Mouse (Mus musculus) heart, adult 2 months (tissue): ENCODE data around the gene Lsm4. TPM values are rescaled to one million over a fixed set of nuclear protein-coding genes. Genes with fewer than 3 reads are reported as not detected.

Source experiments
- DNase-seq, 2 experiments: peaks; one replicate each; pipeline ENCODE4 v3.0.0; 2021
- H3K27ac ChIP-seq: fragments of 200-600 bp; 2 replicates; pipeline ENCODE4 v1.8.1; 2022
- H3K27me3 ChIP-seq: fragments of 200-500 bp; 2 replicates; pipeline ENCODE4 v1.6.1; 2012; ENCODE audit warnings: mild to moderate bottlenecking, low read length, inconsistent platforms, mixed read lengths; ENCODE audit not compliant: control insufficient read depth, insufficient read depth
- H3K36me3 ChIP-seq: fragments of 200-500 bp; 2 replicates; pipeline ENCODE4 v1.6.1; 2012; ENCODE audit warnings: low read length, inconsistent platforms; ENCODE audit not compliant: control insufficient read depth, insufficient read depth
- H3K4me1 ChIP-seq: fragments of 200-500 bp; 2 replicates; pipeline ENCODE4 v1.6.1; 2011; ENCODE audit warnings: low read length; ENCODE audit not compliant: control insufficient read depth, insufficient read depth
- H3K4me3 ChIP-seq: fragments of 200-600 bp; 2 replicates; pipeline ENCODE4 v1.8.1; 2022
- H3K79me2 ChIP-seq: fragments of 200-500 bp; replicated peaks from 2 replicates; pipeline ENCODE4 v1.6.1; 2012; ENCODE audit warnings: mild to moderate bottlenecking, inconsistent platforms, low read length, moderate library complexity, mixed read lengths; ENCODE audit not compliant: control insufficient read depth, insufficient read depth
- H3K9ac ChIP-seq: fragments of 200-500 bp; 2 replicates; pipeline ENCODE4 v1.6.1; 2012; ENCODE audit warnings: low read depth, mild to moderate bottlenecking, control low read depth, inconsistent platforms, low read length, mixed read lengths
- CTCF ChIP-seq: fragments of 200-600 bp; IDR thresholded peaks from 2 replicates; pipeline ENCODE4 v1.8.1; 2022; ENCODE audit warnings: antibody characterized with exemption, mild to moderate bottlenecking, moderate library complexity
- EP300 ChIP-seq: fragments of 200-500 bp; IDR thresholded peaks from 2 replicates; pipeline ENCODE4 v1.6.1; 2011; ENCODE audit warnings: low read depth, low read length, control low read depth; ENCODE audit not compliant: insufficient read depth
- POLR2A ChIP-seq: fragments of 200-500 bp; IDR thresholded peaks from 2 replicates; pipeline ENCODE4 v1.6.1; 2011; ENCODE audit warnings: mild to moderate bottlenecking, low read depth, low read length, control low read depth; ENCODE audit not compliant: insufficient read depth
- WGBS: fragments of 180-500 bp; shearing (Covaris S2); methylation state at CpG from one replicate; pipeline ENCODE4 v1.1.7; 2018; 5-methylcytosine and 5-hydroxymethylcytosine counted together
- intact Hi-C: fragments of 180-260 bp; cut with DNase I; formaldehyde crosslinking; loops from one replicate; pipeline ENCODE4 v1.15.1; 2025
- polyA plus RNA-seq: library from polyadenylated mRNA; depleted of rRNA; stranded (reverse); fragments of >200 nt; gene quantifications from 2 replicates; pipeline ENCODE4 v1.2.3, GENCODE M21; 2012
- total RNA-seq, 2 experiments: library from RNA; stranded (reverse); gene quantifications; 2 replicates each; pipeline ENCODE4 v1.2.3; 2021

Gene Lsm4
- total and polyA plus RNA-seq, 3 experiments = 56.9 to 68.3 (median 64.2) TPM

GRCm38 (mm10) chr8:70630532-70631381 is 42.3 kb upstream of the Lsm4 start:
- WGBS = 16% methylated on average over 22 of the region's 22 CpGs
- no peaks in the 10 kb centered on the region for H3K36me3 ChIP-seq
- peaks cover 14% of the 10 kb centered on the region for H3K4me1 ChIP-seq
- H3K27me3 ChIP-seq = no peaks in the 10 kb centered on the region
- intact Hi-C loops = no loop called here
- no peak for TF ChIP-seq POLR2A
- TF ChIP-seq CTCF = no peak
- TF ChIP-seq EP300 = no peak
- peak overlapping the region; percentile 83 for H3K27ac ChIP-seq
- H3K4me3 ChIP-seq = no peak overlapping the region; the same call in 1 of the 2 replicates
- peak; percentile 71 to 75 for DNase-seq
- no peak overlapping the region for H3K9ac ChIP-seq
- no peaks in the 10 kb centered on the region for H3K79me2 ChIP-seq

DNA sequence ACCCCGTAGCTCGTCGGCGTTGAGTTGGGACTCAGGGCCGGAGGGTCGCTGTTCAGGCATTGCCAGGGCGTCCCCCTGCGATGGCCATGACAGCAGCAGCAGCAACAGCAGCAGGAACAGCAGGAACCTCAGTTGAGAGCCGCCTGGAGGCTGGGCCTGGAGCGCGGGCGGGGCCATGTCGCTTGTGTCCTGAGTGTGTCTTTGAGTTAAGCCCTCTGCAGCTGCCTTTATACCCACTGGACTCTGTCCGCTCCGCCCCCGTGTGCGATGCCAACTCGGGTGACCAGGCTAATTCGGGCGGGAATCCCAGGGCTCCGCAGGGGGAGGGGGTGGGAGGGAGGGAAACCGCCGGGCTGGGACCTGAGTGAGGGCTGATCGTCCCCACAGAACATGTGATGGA is 41.6 kb upstream of the Lsm4 start:
- Histone ChIP-seq H3K79me2 (no peaks in the 10 kb centered on the region), H3K4me3 (no peak overlapping the region), H3K4me1 (peaks cover 14% of the 10 kb centered on the region), H3K27ac (peak overlapping the region; percentile 20; the same call in 1 of the 2 replicates), H3K27me3 (no peaks in the 10 kb centered on the region), H3K36me3 (no peaks in the 10 kb centered on the region), H3K9ac (no peak overlapping the region)
- DNase-seq = peak; percentile 58 to 63
- WGBS = 16% methylated on average over 24 of the region's 24 CpGs
- no peak for TF ChIP-seq EP300
- peak; percentile 45; the same call in 1 of the 2 replicates for TF ChIP-seq POLR2A
- no peak for TF ChIP-seq CTCF
- intact Hi-C loops = no loop called here

GRCm38 (mm10) chr8:70632346-70632892 is 40.6 kb upstream of the Lsm4 start, which contains the start of gene Gdf15:
Gene Gdf15, minus strand, starts transcription at chr8:70632456.
- Histone ChIP-seq H3K4me3 (no peak within 1 kb of the TSS), H3K4me1 (peaks cover 14% of the 10 kb centered on the region), H3K27me3 (no peaks in the 10 kb centered on the region), H3K36me3 (no peaks in the 10 kb centered on the region), H3K79me2 (no peaks in the 10 kb centered on the region), H3K9ac (no peak within 1 kb of the TSS), H3K27ac (peak within 1 kb of the TSS; percentile 20; the same call in 1 of the 2 replicates)
- WGBS = 91% methylated on average over 6 of the region's 6 CpGs
- no peak for DNase-seq
- TF ChIP-seq CTCF = no peak
- TF ChIP-seq POLR2A = no peak
- no peak for TF ChIP-seq EP300
- intact Hi-C loops = no loop called here

DNA sequence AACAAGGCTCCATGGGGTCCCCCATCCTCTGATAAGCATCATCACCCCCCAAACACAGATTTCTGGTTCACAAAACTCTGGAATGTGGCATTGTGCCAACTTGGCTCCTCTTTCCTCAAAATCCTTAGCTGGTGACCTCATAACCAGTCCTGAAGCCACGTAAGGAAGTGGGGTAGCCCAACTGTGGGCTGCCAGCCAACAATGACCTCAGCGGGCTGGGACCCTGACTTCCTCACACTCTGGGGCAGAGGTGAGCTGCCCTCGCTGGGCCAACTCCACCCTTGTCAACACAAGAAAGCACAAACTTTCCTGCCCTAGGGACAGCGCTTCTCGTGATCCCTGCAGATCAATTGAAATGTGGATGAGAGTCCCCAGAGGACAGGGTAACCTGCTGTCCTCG is 39.0 kb upstream of the Lsm4 start:
- no peaks in the 10 kb centered on the region for H3K27me3 ChIP-seq
- peak; percentile 82 to 85 for DNase-seq
- TF ChIP-seq EP300 (peak; percentile 16; the same call in 1 of the 2 replicates), CTCF (no peak), POLR2A (0 out of 2 replicates have a peak, but pooled peaks have one; percentile 24)
- H3K27ac ChIP-seq = peak overlapping the region; percentile 55
- no peak overlapping the region for H3K4me3 ChIP-seq
- no peak overlapping the region for H3K9ac ChIP-seq
- 8% methylated on average over 6 of the region's 6 CpGs for WGBS
- peaks cover 14% of the 10 kb centered on the region for H3K4me1 ChIP-seq
- intact Hi-C loops = no loop called here
- H3K79me2 ChIP-seq = no peaks in the 10 kb centered on the region
- H3K36me3 ChIP-seq = no peaks in the 10 kb centered on the region

- H3K79me2 ChIP-seq = no peaks in the 10 kb centered on the region
- H3K9ac ChIP-seq = no peak overlapping the region
- peak in 1 of 2 experiments; percentile 40 for DNase-seq
- no peaks in the 10 kb centered on the region for H3K36me3 ChIP-seq
- intact Hi-C loops = no loop called here
- 71% methylated on average over 6 of the region's 6 CpGs for WGBS
- TF ChIP-seq EP300 = no peak
- TF ChIP-seq CTCF = no peak
- no peak for TF ChIP-seq POLR2A
- peaks cover 13% of the 10 kb centered on the region for H3K4me1 ChIP-seq
- peak overlapping the region; percentile 33; the same call in 1 of the 2 replicates for H3K27ac ChIP-seq
- H3K27me3 ChIP-seq = no peaks in the 10 kb centered on the region
- no peak overlapping the region for H3K4me3 ChIP-seq
Measured at GRCm38 (mm10) chr8:70635527-70635926, 37.5 kb upstream of the Lsm4 start.
